Mouse (Mus musculus) right cerebral cortex, postnatal 14 days (tissue): ENCODE data around the gene Agrp.
"Not testable (repeated sequence)": the region's sequence is repeated elsewhere in the genome, so short reads cannot be mapped to it uniquely, and the experiment has no call there.

Source experiments
- DNase-seq: peaks from one replicate; pipeline ENCODE4 v3.0.0; 2022

Agrp gene

DNA sequence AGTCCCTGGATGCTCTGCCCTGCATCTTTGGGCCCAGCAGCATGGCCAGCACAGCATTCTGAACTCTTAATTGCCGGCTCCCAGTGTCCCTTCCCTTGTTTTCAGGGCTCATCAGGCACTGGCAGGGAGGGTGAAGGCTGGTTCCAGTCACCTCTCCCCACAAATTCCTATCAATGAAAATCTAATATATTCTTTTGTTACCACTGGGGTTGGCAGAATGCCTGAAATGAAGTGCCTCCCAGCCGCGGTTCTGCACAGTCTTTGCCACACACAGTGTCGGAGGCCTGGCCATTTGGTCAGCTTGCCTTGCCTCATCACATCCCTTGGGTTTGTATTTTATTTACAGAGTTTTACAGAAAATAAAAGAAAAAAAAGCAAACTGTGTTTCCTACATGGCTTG is 15.4 kb downstream of the Agrp start:
- DNase-seq: peak; percentile 13

GRCm38 (mm10) chr8:105620946-105621720 is 16.1 kb downstream of the Agrp start:
- DNase-seq: no peak

- peak; percentile 13 for DNase-seq
Observed at GRCm38 (mm10) chr8:105620211-105620610, 17.0 kb downstream of the Agrp start.

DNA sequence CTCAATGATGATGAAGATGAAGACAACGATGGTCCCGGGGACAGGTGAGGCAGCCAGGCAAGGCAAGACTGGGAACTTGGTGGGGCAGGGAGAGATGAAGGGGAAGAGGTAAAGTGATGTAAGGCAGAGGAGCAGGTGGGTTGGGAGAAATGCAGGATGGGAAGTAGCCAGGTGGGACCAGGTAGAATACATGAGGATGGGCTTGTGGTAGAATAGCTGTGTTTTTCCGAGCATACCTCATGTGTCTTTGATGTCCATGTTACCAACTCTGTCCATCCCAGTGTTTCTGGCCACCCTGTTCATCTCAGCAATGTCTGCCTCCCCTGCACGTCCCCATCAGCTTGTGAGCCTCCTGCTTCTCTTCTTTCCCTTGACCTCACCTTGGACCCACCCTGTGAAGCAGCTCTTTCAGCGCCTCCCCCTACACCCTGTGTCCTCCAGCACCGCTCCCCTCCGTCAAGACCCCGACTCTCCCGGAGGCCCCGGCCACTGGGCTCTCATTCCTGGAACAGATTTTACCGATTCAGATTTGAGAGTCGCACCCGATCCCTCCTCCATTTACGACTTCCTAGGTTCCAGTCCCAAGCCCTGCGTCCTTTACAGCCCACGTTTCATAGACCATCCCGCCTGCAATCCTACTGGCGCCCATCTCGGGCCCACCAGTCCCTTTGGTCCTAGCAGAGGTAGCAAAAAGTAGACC is 18.2 kb downstream of the Agrp start:
- no peak for DNase-seq

GRCm38 (mm10) chr8:105618279-105618634 is 18.9 kb downstream of the Agrp start:
- DNase-seq: no peak

GRCm38 (mm10) chr8:105617451-105618278 is 19.5 kb downstream of the Agrp start:
- no peak for DNase-seq

DNA sequence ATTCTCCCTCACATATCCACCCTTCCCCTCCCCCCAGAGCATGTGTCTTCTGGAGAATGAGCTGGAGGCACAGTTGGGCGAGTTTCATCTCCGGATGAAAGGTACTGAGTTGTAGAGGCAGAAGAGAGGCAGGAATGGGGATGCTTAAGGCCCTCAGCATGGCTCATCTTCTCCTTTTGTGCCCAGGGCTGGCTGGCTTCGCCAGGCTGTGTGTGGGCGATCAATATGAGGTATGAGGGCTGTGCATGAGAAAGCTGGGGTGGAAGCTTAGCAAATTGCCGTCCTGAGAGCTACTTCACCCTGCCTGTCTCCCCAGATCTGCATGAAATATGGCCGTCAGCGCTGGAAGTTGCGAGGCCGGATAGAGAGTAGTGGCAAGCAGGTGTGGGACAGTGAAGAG is 21.3 kb downstream of the Agrp start:
- DNase-seq: no peak

GRCm38 (mm10) chr8:105613830-105614511 is 23.2 kb downstream of the Agrp start:
- peak; percentile 52 for DNase-seq

GRCm38 (mm10) chr8:105613037-105613436 is 24.2 kb downstream of the Agrp start:
- peak; percentile 29 for DNase-seq

DNA sequence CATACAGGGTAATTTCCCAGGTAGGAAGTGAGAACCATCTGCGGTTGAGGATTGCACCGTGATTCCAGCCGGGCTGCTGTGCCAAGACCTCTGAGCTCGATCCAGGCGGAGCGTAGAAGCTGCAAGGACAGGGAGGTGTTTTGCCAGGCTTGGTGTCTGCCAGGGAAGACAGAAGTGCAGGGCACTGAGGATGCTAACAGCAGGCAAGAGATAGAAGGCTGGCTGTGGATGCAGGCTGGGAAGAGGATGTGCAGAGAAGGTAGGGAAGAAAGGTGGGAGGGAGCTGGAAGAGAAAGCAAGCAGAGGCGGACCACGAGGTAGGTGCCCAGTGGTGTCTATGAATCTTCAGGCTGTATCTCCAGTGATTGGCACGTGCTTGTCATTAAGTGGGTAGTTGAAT is 25.4 kb downstream of the Agrp start:
- peak; percentile 16 for DNase-seq

- DNase-seq: no peak
Observed at GRCm38 (mm10) chr8:105609771-105610170, 27.4 kb downstream of the Agrp start.

DNA sequence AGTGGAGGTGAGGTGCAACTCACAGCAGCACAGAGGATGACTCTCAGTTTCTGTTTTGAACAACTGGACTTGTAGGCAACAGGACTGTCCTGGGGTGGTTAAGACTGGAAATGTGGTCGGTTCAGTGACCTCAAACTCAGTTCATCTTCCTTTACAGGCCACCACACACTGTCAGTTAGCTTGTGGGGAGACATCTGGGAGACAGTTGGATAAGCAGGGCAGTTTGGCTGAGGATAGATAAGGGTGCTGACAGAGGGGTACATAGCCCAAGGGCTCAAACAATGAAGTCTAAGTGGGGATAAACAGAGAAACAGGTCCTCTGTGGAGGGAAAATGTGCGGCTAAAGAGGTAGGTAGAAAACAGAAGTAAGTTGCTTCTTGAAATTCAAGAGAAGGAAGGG is 27.8 kb downstream of the Agrp start:
- no peak for DNase-seq

DNA sequence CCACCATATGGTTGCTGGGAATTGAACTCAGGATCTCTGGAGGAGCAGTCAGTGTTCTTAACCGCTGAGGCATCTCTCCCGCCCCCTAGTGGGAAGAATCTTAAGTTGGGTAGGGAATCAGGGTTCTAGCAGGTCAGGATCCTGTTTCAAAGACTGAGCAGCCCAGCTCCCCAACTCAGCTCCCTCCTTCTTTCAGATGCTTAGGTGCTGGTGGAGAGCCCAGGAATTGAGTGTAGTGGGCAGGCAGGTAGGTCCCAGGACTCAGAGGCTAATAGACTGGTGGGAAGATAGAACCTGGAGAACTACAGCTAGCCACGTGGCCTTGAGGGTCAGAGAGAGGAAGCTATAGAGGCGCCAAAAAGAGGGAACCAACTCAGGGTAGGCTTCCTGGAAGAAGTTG is 29.5 kb downstream of the Agrp start:
- peak; percentile 28 for DNase-seq

GRCm38 (mm10) chr8:105607062-105607461 is 30.1 kb downstream of the Agrp start:
- no peak for DNase-seq

GRCm38 (mm10) chr8:105606189-105607023 is 30.8 kb downstream of the Agrp start:
- peak; percentile 83 for DNase-seq

GRCm38 (mm10) chr8:105605491-105606188 is 31.6 kb downstream of the Agrp start:
- DNase-seq: peak; percentile 56

- peak; percentile 75 for DNase-seq
Observed at GRCm38 (mm10) chr8:105604804-105605381, 32.3 kb downstream of the Agrp start, which contains the start of gene Ripor1. Gene Ripor1 (plus strand): TSS chr8:105605255.

DNA sequence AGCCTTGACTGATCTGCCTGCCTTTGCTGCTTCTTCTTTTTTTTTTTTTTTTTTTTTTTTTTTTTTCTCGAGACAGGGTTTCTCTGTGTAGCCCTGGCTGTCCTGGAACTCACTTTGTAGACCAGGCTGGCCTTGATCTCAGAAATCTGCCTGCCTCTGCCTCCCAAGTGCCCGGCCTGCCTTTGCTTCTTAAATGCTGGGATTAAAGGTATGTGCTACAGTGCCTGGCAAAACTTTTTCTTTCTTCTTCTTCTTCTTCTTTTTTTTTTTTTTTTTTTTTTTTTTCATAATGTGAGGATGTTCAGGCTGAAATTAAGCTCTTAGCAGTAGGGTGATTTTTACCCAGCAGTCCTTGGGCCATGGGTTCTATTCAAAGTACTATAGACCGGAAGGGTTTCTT is 34.7 kb downstream of the Agrp start:
- DNase-seq: not testable (repeated sequence)

DNA sequence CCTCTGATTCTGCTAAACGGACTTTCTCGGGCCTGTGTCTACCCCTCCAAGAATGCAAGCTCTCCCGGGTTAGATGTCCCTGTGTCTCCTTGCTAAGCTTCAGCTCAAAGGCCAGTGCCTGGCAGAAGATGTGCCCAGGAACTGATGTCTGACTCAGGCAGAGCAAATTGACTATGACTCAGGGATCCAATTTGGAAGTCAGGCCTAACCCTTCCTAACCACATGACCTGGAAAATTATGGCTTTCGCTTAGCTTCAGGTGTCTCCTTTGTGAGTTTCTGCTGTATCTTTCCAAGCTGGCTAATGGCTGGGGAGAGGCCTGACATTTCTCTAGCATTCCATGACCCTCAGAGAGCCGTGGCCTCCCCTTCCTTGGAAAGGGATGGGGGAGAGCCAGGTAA is 35.9 kb downstream of the Agrp start:
- DNase-seq: no peak

- no peak for DNase-seq
Observed at GRCm38 (mm10) chr8:105598777-105599176, 38.4 kb downstream of the Agrp start.
